Mouse (Mus musculus) right cerebral cortex, postnatal 25 days (tissue): ENCODE data around the gene Kdf1.
A peak's percentile ranks its signal among the peaks of the same experiment; 100 is the strongest.

Experiments
- DNase-seq: peaks from one replicate; pipeline ENCODE4 v3.0.0; 2022

The Kdf1 gene

DNA sequence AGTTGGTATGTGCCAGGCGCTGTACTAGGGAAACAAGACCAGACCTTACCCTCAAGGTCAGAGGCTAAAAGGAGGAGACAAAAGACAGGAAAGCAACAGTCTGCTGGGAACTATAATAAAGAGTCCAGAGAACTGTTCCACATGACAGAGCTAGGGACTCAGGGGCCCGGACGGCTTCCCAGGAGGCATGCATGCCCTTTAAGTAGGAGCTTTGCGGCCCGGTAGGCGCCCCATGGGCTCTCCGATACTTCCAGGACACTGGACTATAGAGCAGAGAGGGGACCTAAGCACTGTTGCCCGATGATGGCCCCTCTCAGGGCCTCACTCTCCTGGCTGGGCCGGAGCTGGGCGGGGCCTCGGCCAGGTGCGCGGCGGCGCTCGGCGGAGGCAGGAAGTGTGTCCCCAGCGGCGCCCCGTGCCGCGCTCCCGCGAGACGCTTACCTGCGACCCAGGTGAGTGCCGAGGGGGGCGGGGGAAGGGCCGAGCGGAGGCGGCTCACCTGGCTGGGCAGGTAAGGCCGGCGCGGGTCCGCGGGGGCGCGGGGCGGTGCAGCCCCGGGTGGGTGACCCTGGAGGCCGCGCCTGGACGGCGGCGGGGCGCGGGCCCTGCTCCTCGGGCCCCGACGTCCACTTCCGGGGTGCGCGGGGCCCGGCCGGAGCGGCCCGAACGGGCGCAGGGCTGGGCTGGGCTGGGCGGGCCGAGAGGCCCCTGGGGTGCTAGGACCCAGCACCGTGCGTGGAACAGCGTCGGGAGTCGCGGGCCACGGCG lies at the start of gene Kdf1:
Kdf1 (plus strand) TSS at position 363 of the 768 bp plus-strand sequence.
- no peak for DNase-seq

DNA sequence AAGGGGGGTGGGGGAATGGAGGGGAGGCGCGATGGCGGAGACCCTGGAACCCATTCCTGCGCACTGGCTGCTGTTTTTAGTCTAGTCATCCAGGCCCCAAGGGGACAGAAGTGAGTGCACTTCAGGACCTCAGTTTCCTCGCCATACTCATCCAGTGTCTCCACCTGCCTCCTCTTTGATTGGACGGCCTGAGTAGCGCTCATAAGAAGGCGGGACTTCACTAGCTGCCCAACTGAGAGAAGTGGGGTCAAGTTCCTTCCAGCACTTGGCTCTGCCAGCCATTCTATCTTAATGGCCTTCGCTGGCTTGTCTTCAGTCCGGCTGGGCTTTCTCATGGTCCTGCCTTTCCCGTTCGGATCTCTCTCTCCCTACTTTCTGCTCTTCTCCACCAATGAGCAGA lies 49.6 kb upstream of the Kdf1 start:
- DNase-seq = no peak

DNA sequence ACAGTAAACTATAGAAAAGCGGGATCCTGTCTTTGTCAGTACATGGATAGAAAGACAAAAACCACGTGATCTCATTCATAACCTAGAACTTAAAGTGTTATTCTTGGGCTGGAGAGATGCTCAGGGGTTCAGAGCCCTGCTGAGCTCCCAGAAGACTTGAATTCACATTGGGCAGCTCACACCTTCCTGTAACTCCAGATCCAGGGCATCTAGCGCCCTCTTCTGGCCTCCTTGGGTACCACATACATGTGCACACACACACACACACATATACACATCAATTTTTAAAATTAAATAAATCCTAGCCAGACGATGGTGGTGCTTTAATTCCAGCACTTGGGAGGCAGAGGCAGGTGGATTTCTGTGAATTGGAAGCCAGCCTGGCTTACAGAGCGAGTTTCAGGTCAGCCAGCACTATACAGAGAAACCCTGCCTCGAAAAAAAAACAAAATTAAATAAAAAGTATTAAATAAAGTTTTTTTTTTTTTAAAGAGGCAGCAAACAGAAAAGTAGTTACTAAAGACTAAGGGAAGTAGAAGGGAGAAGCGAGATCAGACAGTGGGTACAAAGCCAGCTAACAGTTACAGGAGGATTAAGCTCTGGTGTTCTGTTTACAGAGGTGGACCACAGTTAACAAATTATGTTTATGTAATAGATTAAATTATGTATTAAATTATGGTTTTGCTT lies 47.5 kb upstream of the Kdf1 start:
- no peak for DNase-seq

DNA sequence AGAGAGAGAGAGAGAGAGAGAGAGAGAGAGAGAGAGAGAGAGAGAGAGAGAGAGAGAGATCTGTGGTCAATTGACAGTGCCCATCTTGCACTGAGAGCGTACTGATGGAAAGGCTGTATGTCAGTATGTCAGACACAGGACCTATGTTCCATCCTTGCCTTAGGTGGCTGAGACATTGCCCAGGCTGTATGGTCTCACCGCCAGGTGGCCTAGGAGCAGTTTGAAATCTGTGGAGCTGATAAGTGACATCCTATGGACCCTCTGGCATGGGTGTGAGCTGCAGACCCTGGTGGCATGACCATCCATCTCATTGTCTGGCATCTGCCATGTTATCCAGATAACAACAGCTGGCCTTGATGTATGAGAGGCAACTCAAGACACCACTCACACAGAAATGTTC lies 44.9 kb upstream of the Kdf1 start:
- DNase-seq = no peak

DNA sequence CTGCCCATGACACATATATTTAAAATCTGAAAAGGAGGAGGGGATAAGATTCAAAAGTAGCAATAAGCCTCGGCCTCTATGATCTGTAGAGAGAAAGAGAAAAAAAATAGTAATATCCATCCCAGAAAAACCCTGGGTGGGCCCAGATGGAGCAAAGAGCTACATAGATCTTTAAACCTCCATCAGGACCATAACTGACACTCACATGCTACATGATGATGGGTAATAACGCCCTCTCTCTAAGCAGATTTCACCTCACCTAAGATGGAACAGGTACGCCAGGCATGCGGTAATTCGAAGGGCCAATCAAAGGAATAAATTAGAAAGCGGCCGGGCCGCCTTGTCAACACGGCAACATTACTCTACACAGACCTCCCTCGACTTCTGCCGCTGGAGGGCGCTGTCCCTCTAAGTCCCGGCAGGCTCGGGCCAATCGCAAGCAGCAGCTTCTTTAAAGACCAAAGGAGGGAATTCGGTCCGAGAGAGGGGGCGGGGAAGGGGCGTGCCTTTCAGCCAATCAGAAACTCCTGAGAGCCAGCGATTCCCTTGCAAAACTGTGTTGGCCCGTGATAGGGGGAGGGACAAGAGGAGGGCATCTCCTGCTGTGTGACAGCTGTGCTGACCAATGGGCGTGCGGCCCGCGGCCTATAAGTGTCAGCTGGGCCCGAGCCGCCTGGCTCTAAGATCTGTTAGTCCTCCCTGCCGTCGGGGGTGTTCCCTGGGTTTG lies 39.1 kb upstream of the Kdf1 start, which contains the start of gene Tent5b:
Tent5b (plus strand) TSS at position 675 of the 727 bp plus-strand sequence.
- peak; percentile 90 for DNase-seq

DNA sequence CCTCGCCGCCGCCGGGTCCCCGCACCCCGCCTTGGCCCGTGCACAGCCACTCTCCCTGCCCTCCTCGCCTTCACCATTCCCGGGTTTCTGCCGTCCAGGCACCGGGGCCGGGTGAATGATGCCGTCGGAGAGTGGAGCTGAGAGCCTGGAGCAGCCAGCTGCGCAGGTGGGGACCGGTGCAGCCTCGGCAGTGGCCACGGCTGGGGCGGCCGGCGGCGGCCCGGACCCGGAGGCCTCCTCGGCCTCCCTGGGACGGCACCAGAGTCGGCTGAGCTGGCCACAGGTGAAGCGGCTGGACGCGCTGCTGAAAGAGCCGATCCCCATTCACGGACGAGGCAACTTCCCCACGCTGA lies 38.6 kb upstream of the Kdf1 start:
- no peak for DNase-seq

DNA sequence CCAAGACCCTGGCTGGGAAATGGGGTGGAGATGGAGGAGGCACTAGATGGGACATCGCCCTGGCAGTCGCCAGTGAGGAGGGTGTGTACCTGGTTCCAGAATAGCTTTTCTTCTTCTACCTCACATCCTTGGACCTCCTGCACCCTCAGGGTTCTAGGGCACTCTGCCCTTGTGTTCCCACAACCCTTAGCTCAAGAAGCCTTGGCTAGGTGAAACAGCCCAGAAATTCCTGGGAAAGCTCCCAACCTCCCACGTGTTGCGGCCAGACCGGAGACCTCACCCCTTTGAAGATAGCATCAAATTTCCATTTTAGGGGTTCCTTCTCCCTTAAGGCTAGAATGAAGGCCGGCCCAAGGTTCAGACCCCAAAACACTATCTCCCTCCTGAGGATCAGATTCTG lies 38.0 kb upstream of the Kdf1 start:
- no peak for DNase-seq

DNA sequence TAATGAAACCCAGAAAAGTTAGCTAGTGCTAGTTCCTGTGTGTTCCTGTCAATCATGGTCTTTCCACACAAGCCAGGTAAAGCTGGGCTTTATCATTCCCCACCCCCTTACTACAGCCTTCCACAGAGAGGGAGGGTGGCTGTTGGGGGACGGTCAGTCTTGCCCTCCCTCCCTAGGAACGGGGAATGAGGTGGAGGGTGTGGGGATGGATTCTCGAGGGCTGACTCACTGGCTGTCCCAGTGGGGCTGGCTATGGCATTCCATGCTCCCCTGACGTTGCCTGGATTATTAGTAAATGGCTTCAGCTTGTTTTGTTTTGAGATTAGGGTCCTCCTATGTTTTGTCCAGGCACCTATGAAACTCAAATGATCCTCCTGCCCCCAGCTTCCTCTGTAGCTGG lies 37.3 kb upstream of the Kdf1 start:
- no peak for DNase-seq

DNA sequence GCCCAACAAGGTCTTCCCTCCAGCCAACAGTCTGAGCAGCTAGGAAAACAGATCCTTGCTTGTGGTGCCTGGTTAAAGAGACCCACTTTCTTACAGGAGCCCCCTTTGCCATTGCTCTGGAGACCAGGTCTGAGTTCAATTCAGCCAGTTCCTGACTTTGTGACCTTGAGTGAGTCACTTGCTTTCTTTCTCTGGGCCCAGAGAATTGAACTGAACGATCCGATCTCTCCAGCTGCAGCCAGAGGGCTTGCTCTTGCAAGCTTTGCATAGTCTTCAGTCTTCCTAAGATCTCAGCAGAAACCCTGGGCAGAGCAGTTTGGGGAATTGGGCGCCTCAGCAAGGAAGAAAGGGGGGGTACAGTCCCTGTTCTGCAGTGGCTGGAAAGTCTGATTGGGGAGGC lies 36.3 kb upstream of the Kdf1 start:
- DNase-seq = no peak

DNA sequence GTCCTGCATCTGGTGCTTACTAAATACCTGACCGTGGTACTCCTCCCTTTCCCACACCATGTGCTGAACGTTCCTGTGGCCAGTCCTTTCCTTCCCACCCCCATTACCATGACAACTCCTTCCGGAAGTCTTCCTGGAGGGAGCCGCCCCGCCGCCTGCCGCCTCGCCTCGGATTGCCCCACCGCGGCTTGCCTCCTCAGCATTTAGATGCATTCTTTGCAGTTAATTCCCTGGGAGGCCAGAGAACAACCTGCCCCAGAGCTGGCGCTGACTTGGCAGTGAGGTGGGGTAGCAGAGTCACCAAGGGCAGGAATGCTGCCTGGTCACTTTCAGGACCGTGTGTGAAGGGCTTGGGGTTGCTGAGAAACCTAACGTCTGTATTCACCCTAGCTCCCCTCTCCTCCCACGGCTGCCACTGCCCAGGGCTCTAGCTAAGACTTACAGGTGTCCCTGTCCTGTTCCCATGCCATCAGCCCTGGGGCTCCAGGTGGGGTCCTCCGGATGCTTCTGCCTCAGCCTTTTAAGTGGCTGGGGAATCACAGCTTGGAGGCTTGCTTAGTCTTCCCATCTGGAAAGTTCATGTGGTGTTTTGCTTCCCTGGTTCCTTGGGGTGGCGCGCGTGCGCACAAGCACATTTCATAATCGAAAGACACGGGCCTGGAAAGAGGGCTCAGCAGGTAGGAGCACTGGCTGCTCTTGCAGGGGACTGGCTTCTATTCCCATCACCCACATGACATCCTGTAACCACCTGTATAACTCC lies 34.3 kb upstream of the Kdf1 start:
- no peak for DNase-seq

DNA sequence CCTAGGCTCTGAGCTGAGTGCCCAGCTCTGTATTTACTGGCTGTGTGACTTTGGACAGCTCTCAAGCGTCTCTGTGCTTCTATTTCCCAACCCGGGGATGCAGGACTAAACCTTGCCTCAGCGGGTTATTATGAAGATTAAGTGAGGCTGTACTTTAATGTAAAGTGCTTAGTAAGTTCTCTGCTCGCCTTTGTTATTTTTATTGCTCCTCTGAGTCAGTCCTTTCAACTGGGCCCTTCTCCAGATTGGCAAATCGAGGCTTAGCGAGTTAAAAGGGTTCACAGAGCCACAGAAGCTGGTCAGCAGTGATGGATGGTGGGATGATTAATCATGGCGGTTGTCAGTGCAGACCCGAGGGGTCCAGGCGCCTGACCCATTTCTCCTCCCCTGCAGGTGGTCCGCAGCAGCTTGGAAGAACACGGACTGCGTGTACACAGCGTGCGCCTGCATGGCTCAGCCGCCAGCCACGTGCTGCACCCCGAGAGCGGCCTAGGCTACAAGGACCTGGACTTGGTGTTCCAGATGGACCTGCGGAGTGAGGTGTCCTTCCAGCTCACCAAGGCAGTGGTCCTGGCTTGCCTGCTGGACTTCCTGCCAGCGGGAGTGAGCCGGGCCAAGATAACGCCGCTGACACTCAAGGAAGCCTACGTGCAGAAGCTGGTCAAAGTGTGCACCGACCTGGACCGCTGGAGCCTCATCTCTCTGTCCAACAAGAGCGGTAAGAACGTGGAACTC lies 32.9 kb upstream of the Kdf1 start:
- no peak for DNase-seq

DNA sequence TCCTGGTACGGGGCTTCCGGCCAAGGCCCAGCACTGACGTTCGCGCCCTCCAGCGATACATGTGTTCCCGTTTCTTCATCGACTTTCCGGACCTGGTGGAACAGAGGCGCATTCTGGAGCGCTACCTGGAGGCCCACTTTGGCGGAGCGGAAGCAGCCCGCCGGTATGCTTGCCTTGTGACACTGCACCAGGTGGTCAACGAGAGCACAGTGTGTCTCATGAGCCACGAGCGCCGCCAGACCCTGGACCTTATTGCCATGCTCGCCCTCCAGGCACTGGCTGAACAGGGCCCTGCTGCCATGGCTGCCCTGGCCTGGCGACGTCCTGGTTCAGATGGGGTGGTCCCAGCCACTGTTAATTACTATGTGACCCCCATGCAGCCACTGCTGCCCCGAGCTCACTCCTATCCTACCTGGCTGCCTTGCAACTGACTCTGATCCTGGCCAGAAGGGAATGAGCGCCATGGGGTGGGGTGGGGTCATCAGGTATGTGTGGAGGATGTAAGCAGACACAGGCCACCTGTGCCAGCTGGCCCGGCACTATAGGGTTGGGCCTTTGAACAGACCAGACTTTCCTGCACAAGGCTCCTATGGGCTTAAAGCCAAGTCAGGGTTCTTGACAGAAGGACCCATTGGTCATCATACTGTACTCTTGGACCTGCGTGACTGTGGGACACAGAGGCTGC lies 31.9 kb upstream of the Kdf1 start:
- no peak for DNase-seq

DNA sequence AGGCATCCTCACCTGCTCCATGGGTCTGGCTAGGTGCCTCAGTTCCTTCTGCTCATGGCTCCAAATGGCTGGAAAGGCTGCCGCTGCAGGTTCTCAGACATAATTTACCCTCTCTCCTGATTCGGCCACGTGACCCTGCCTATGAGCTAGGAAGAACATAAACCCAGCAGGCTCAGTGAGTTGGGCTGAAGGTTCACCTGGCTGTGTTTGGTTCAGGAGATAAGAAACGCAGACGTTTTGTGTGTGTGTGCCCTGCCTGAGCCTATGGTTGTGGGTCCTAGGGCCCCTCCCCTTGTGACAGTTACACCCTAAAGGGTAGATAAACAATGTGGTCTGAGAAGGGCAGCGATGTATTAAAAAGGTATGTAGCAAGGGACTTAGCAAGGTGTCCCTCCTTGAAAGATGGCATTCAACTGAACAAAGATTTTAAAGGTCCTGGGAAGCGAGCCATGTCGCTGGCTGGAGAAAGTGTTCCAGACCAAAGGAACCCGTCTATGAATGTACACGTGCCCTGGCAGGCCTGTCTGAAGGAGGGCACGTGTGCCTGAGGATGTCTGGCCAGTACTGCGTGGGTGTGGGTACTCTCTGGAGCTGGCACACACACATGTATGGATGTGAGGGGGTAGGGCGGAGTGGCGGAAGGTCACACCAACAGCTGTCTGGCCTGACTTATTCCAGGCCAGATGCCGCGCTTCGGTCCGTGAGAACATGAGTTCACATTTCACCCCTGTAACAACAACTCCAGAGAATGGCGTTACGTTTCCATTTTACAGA lies 30.0 kb upstream of the Kdf1 start:
- DNase-seq = no peak

DNA sequence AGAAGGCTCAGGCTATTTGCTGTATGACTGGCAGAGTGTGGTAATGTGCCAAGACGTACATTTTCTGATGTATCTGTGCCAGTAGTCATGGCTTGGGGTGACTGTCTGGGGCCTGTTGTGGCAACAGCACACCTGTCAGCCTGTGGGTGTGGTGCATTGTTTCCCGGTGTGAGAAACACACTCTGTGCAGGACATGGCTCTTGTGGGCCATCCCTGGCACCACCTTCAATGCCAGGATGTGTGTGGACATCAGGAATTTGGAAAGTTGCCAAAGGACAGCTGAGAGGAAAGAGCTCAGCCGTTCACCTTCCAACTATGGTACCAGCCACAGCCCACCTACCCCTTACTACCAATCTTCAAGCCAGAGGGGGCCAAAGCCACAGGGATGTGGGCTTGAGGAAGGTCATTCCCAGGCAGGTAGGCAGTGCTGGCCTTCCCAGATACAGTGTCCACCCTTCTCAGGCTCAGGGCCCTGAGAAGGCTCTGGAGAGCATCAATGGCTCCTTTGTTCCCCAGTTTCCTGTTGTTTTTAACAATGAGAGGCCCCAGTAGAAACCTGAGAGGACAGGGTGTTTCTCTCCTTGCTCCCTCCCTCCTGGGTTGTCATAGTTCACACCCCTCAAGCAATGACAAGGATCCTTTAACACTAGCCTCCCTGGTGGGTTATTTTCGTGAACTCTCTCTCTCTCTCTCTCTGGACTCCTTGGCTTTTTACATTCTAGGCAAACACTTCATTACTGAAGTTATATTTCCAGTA lies 29.1 kb upstream of the Kdf1 start:
- no peak for DNase-seq

DNA sequence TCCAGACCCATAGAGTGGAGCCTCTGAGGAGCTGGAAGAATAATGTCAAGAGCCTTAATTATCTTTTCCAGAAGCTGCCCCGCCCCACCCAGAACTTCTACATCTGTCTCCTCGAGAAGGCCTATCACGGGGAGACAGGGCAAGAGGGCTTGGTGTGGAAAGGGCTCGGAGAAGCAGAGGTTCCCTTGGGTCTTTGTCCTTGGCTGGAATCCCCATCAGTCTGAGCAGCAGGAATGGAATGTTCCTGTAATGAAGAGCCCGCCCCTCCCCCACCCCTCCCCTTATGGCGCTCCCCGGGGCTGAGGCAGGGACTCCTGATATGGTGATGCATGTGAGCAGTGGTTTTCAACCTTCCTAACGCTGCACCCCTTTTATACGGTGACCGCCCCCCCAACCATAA lies 27.0 kb upstream of the Kdf1 start:
- no peak for DNase-seq

DNA sequence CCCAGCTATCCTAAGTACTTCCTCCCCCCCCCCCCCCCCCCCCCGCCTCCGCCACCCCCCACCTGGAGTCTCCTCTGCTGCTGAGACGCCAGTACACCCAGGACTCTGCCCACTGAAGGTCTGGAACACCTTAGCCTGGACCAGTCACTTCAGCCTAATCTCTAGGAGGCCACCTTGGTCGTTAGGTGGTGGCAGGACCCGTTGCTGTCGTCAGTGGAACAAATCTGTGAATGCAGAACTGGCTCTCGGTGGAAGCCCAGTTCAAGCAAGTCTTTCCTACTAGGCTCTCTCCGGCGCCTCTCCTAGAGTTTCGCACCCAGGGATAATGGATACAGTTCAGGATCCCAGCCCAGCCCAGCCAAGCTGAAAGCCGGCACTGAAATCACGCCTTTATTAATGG lies 24.9 kb upstream of the Kdf1 start:
- DNase-seq = no peak

DNA sequence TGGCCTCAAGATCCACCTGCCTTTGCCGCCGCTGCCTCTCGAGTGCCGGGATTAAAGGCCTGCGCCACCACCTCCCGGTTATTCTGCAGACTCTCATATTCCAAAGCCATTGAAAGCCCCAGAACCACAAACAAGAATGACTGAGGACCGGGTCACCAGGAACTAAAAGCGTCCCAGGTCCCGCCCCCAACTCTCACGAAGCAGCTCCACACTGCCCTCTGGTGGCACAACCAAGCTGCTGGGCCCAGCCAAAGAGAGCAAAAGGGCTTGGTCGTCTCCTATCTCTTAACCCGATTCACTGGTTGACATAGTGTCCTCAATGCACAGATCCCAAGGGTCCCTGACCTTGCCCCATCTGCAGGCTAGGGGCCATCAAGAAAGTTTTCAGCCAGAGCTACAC lies 24.3 kb upstream of the Kdf1 start:
- peak; percentile 79 for DNase-seq

DNA sequence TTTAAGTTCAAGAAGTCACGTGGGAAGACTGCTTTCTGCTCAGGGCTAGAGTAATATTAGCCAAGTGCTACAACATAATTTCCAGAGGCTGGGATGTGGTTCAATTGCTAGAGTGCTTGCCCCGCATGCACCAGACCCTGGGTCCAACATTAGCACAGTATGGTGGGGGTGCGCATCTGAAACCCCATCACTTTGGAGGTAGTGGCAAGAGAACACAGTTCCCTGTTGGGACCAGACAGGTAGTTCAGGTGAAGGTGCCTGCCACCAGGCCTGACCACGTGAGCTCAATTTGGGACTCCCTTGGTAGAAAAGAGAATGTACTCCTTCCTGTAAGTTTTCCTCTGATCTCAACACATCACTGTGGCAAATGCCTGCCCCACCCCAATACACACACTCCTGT lies 23.9 kb upstream of the Kdf1 start:
- DNase-seq = no peak

DNA sequence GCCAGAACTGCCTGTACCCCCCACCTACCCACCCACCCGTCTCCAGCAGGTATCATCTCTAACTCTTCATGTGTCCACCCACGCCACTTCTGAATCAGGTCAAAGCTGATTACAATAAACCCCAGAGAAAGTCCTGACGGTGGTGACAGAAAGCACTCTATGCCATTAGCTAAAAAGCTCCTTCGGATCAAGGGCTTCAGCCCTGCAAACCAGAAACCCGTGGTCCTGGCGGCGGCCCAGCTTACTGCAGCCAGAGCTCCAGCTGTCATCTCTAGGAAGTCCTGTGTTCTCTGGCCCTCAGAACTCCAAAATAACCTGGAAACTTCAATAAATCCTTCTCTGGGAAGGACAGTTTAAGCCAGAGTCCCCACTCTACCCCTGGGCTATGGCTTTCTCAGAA lies 23.1 kb upstream of the Kdf1 start:
- DNase-seq = no peak

DNA sequence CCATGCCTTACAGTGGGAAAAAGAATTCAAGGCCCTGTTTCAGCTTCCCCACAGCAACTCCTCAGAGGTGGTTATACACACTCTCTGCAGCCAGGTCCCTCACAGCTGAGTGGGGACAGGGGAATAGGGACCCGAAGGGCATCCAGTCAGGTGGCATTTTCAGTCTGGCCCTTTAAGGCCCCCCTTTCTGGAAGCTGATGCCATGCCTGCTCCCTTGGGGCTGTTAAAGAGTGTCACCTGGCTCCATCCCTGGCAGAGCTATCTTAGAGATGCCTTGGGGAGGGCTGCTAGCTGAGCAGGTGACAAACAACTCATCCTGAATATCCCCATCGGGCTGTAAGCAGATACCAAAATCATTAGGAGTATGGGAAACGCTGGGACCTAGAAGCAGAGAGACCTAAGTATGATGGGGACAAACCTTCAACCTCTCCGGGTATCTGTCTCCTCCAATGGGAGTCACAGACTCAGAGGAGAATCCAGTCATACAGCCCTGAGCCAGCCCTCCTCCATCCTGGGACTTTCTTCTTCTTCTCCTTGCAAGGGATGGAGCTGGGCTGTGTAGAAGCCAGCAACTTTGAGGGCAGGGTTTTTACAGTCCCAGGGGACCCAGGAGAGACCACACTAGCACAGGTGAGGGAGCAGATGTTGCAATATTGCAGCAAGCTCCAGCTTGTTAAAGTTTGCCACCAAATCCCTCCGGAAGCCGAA lies 21.9 kb upstream of the Kdf1 start:
- DNase-seq = no peak
